Mouse (Mus musculus) bone marrow, adult 2 months (tissue): ENCODE results near the gene Sec24b. TPM values are rescaled to one million over a fixed set of nuclear protein-coding genes. Genes with fewer than 3 reads are reported as not detected.

Experiments
- H3K27ac ChIP-seq: fragments of 200-500 bp; 2 replicates; pipeline ENCODE4 v1.5.1; 2012; ENCODE audit warnings: low read depth, mild to moderate bottlenecking, control low read depth, inconsistent platforms, low read length; ENCODE audit not compliant: control insufficient read depth, poor library complexity, insufficient read depth
- H3K4me1 ChIP-seq: fragments of 200-500 bp; 2 replicates; pipeline ENCODE4 v1.6.1; 2011; ENCODE audit warnings: low read length; ENCODE audit not compliant: control insufficient read depth, insufficient read depth
- H3K4me3 ChIP-seq: fragments of 200-500 bp; replicated peaks from 2 replicates; pipeline ENCODE3; 2011; ENCODE audit warnings: mild to moderate bottlenecking, low read depth, low read length, control low read depth; ENCODE audit not compliant: control insufficient read depth
- CTCF ChIP-seq: fragments of 200-500 bp; IDR thresholded peaks from 2 replicates; pipeline ENCODE4 v1.5.1; 2011; ENCODE audit warnings: low read length, control low read depth; ENCODE audit not compliant: control insufficient read depth, insufficient read depth
- POLR2A ChIP-seq: fragments of 200-500 bp; IDR thresholded peaks from 2 replicates; pipeline ENCODE4 v1.6.1; 2011; ENCODE audit warnings: low read depth, mild to moderate bottlenecking, control low read depth, low read length, borderline replicate concordance; ENCODE audit not compliant: control insufficient read depth
- WGBS: fragments of 180-500 bp; shearing (Covaris S2); methylation state at CpG from one replicate; pipeline ENCODE4 v1.1.7; 2018; 5-methylcytosine and 5-hydroxymethylcytosine counted together
- polyA plus RNA-seq: library from polyadenylated mRNA; stranded (reverse); fragments of >200 nt; gene quantifications from 2 replicates; pipeline ENCODE4 v1.2.4, GENCODE M21; 2011; ENCODE audit warnings: low replicate concordance; ENCODE audit not compliant: missing spikeins, insufficient read depth, insufficient read length

Gene Sec24b
- polyA plus RNA-seq, 1 experiment, result 46.9 TPM

DNA sequence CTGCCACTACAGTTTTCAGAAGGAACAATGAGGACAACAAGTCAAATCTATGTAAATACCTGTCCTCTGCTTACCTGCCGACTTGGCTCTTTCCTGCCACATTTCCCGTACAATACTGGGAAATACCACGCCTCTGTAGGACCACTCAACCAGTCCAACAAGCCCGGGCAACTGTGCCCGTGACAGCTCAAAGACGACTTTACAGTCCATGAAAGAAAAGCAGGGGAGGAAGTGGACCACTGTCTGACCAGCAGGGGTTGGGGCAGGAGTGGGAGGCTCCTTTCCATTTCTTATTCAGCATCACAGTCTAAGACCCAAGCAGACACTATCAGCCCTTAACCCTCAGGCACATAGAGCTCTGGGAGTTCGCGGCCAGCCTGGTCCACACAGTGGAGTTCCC is 9.2 kb downstream of the Sec24b start:
- no peak overlapping the region for H3K4me3 ChIP-seq
- no peak overlapping the region for H3K27ac ChIP-seq
- 79% methylated on average over 8 of the region's 8 CpGs for WGBS
- no peak for TF ChIP-seq CTCF
- TF ChIP-seq POLR2A, result no peak
- no peaks in the 10 kb centered on the region; the same call in 1 of the 2 replicates for H3K4me1 ChIP-seq

DNA sequence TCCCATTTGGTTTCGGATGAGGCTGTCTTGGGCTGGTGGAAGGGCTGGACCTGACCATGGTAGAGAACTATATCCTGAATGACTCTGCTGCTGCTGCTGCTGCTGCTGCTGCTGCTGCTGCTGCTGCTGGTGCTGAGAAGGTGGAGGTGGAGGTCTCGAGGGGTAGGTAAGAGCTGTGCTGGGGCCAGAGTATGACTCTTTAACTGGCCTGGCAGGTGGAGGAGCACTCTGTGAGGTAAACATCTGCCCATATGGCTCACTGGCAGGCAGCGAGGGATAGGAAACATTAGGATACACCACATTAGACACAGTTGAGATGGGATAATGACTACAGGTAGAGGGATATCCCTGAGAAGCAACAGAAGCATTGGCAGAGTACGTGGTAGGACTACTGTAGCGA is 20.6 kb downstream of the Sec24b start:
- H3K27ac ChIP-seq, result no peak overlapping the region
- no peak for TF ChIP-seq POLR2A
- TF ChIP-seq CTCF, result no peak
- H3K4me1 ChIP-seq, result no peaks in the 10 kb centered on the region
- H3K4me3 ChIP-seq, result no peak overlapping the region
- 86% methylated on average over 5 of the region's 5 CpGs for WGBS

DNA sequence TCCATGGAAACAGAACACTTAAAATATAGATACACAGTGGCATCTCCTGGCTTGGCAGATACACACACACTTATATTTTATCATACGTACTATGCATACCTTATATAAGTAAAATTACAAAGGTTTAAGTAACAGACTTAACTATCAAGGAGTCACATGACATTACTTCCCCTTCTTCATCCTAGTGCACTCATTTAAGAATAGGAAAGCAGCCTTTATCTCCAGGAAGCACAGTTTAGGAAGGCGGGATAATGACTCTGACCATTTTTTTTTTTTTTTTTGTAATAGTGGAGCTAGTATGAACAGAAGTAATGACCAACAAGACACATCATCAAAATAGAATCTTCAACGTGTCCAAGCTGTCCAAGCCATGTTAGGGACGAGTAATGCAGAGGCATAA is 21.3 kb downstream of the Sec24b start:
- H3K27ac ChIP-seq, result no peak overlapping the region
- no peaks in the 10 kb centered on the region for H3K4me1 ChIP-seq
- WGBS, result 81% methylated on average over 4 of the region's 4 CpGs
- H3K4me3 ChIP-seq, result no peak overlapping the region
- TF ChIP-seq CTCF (no peak), POLR2A (no peak)

DNA sequence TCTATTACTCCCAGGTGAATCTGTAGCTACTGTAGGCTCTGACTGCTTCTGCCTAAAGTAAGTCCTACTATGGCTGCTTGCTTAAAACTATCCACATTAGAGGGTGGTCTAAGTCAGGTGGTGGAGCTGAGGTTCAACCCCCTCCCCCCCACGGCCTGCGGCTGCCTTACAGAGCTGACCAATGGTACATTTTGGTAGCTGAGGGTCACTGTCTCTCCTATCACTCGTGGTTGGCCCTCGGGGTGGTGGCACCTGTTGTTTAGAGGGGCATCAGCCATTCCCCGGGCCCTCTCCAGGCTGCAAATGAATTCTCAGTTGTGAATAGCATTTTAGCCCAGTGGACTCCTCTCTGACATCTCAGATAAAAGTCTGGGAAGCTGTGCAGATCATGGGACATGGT is 32.6 kb downstream of the Sec24b start:
- H3K27ac ChIP-seq, result no peak overlapping the region
- 87% methylated on average over 5 of the region's 5 CpGs for WGBS
- H3K4me1 ChIP-seq, result no peaks in the 10 kb centered on the region
- no peak for TF ChIP-seq POLR2A
- TF ChIP-seq CTCF, result no peak
- no peak overlapping the region for H3K4me3 ChIP-seq

DNA sequence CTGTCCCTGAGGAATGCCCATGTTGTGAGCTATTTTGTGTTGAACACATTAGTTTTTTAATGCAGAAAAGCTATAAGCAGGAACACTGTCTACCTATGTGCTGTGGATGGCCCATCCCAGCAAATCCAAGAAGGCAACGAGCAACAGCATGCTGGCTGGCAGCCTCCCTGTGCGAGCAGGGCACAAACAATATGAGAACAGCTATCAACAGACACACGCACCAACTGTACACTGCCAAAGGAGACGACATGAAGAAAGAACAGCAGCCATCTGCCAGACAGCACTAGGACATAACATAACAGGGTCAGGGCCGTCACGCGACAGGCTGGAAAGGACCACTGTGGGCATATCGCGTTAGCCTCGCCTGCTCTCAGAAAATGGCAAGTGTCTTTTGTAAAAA is 35.2 kb downstream of the Sec24b start:
- 92% methylated on average over 10 of the region's 10 CpGs for WGBS
- TF ChIP-seq POLR2A (no peak), CTCF (no peak)
- Histone ChIP-seq H3K27ac (no peak overlapping the region), H3K4me3 (no peak overlapping the region), H3K4me1 (no peaks in the 10 kb centered on the region)

DNA sequence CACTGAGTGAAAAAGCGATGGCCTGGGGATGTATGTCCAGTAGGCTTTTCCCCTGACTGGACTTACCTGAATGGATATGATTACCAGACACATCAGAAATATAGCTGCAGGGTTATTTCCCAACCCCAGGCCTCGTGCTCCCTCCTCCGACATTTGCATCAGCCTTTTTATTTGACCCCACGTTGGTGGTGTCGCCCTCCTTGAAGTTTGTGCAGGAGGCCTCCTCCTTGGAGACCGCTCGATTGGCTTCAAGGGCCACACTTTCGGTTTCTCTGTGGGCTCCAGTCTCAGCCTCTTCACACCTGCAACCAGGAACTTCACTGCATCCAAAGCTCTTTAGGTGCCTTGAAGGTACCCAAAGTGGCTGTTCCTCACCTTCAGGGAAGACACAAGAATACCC is 35.8 kb downstream of the Sec24b start:
- no peaks in the 10 kb centered on the region for H3K4me1 ChIP-seq
- no peak overlapping the region for H3K4me3 ChIP-seq
- WGBS, result 87% methylated on average over 8 of the region's 8 CpGs
- no peak overlapping the region for H3K27ac ChIP-seq
- no peak for TF ChIP-seq CTCF

DNA sequence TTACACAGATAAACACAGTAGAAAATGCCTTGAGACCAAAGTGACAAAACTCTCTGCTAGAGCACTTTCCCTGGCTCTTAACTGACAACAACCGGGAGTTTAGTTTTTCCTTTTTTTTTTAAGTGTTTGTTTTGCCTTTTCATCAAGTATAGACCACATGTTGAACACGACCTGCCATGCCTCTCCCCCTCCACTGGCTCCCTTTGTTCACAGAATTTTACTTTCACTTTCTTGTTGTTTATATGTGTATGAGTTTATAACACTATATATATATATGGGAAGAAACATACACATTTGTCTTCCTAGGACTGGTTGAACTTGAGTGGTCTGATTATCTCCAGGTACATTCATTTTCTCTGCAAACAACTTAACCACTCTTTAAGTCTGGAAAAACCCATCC is 48.4 kb downstream of the Sec24b start:
- whole genome bisulfite sequencing, result 33% methylated on average over 2 of the region's 2 CpGs
- H3K4me1 ChIP-seq, result no peaks in the 10 kb centered on the region
- no peak overlapping the region for H3K4me3 ChIP-seq
- no peak overlapping the region for H3K27ac ChIP-seq
- TF ChIP-seq CTCF, result no peak
- TF ChIP-seq POLR2A, result no peak

DNA sequence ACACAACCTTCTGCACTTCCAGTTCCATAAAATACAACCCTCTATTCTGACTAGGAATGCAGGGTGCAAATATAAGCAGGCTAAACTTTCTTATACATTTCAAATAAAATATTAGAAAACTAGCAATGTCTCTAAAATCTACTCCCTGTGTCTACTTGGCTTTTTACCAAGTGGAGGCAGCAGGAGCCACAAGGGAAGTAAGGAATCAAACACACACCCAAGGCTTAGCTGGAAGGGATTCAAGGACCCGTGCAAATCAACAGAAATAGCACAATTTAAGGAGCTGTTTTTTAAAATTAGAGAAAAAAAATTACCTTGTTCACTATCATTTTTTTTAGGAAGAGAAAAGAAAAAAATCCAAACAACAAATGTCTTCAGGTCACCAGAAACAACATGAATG is 50.1 kb downstream of the Sec24b start:
- 79% methylated on average over 1 of the region's 1 CpGs for WGBS
- H3K4me1 ChIP-seq, result no peaks in the 10 kb centered on the region
- H3K27ac ChIP-seq, result no peak overlapping the region
- no peak overlapping the region for H3K4me3 ChIP-seq
- TF ChIP-seq CTCF, result no peak
- no peak for TF ChIP-seq POLR2A

DNA sequence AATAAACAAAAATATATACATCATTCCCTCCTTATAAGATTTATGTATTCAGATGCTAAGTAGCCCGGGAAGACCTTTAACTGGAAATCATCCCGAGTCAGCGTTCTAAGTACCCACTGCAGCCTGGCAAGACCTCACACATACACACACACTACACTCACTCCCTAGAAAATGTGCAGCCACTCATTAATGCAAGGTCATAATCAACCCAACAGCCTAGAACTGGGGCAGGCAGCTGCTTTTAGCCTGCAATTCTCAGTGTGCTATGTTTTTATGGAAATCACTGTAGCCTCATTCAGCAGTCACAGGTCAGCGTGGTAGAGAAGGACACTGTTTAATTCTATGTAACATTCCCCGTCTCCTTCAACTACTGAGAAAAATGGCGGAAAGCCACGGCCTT is 55.2 kb downstream of the Sec24b start:
- WGBS, result 91% methylated on average over 7 of the region's 7 CpGs
- no peak for TF ChIP-seq CTCF
- TF ChIP-seq POLR2A, result no peak
- no peak overlapping the region for H3K27ac ChIP-seq
- no peaks in the 10 kb centered on the region for H3K4me1 ChIP-seq
- no peak overlapping the region for H3K4me3 ChIP-seq

DNA sequence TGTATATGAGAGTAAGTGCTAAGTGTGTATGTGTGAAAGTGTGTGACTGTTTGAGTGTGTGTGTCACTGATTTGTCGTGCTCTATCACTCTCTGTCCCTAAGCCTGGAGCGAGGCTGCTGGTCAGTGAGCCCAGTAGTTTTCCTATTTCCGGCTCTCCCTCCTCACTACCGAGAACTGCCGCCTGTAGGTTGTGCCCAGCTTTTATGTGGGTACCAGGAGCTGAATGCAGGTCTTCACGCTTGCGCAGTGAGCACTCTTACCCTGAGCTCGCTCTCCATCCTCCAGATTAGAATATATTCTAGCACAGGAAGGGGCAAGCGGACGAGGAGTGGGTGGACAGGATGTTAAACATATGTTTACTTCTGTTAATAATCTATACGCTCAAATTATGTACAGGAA is 60.4 kb downstream of the Sec24b start:
- no peaks in the 10 kb centered on the region for H3K4me1 ChIP-seq
- H3K27ac ChIP-seq, result no peak overlapping the region
- TF ChIP-seq CTCF, result no peak
- no peak for TF ChIP-seq POLR2A
- 87% methylated on average over 11 of the region's 11 CpGs for WGBS
- H3K4me3 ChIP-seq, result no peak overlapping the region
